Mouse (Mus musculus): ENCODE data around the gene Asgr2. TPM values are rescaled to one million over a fixed set of nuclear protein-coding genes. Genes with fewer than 3 reads are reported as not detected.

Gene Asgr2
- total RNA-seq, 1 experiment: 2.0 TPM

GRCm38 (mm10) chr11:70079175-70079574, 13.3 kb upstream of the Asgr2 start:
- Histone ChIP-seq H3K27ac (ENCODE audit: insufficient read depth, low read depth, low read length, poor library complexity, severe bottlenecking) (no peak overlapping the region), H3K4me1 (ENCODE audit: control insufficient read depth in 2 of 2, insufficient read depth in 2 of 2, low read length in 2 of 2, poor library complexity in 1 of 2) (no peaks in the 10 kb centered on the region; a peak in 2 of 4 replicates), H3K36me3 (ENCODE audit: control insufficient read depth, insufficient read depth, low read length, poor library complexity, severe bottlenecking) (no peaks in the 10 kb centered on the region), H3K9ac (ENCODE audit: insufficient read depth, low read depth, low read length, poor library complexity, severe bottlenecking) (no peak overlapping the region), H3K9me3 (ENCODE audit: control insufficient read depth, insufficient read depth, low read depth, low read length) (no peaks in the 10 kb centered on the region), H3K4me3 (ENCODE audit: insufficient read depth in 1 of 2, low read depth in 1 of 2, low read length in 2 of 2, poor library complexity in 1 of 2, severe bottlenecking in 1 of 2) (no peak overlapping the region)
- TF ChIP-seq ZNF384 (IDR thresholded peaks at IDR 0.05; ENCODE audit: low read depth, low read length) (no peak), CHD2 (IDR thresholded peaks at IDR 0.05; ENCODE audit: low read depth, low read length) (no peak), HCFC1 (IDR thresholded peaks at IDR 0.05; ENCODE audit: borderline replicate concordance, insufficient read depth, low read length) (no peak), MAFK (IDR thresholded peaks at IDR 0.05; ENCODE audit: insufficient read depth, low read depth, low read length) (no peak)
- DNase-seq (ENCODE audit: low read depth, low spot score): no peak
- in situ Hi-C loops (cut with MboI; ENCODE audit: low sequenced_read_pairs in 2 of 2, unreplicated experiment in 2 of 2): no loop called here

DNA sequence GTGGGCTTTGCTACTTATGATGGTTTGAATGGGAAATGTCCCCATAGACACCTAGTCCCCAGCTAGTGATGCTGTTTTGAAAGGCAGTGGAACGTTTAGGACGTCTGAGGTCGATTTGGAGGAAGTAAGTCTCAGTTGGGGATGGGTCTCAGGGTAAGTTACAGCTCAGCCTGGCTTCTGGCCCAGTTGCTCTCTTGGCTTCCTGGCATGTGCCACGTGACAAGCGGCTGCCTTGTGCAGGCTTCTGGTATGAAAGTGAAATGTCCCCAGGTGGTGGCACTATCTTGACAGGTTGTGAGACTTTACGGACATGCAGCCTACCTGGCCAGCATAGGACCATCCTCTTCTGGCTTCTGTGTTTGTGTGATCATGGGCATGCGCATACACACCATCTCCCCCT, 12.5 kb upstream of the Asgr2 start:
- no peak overlapping the region for H3K9ac ChIP-seq (ENCODE audit: insufficient read depth, low read depth, low read length, poor library complexity, severe bottlenecking)
- no peaks in the 10 kb centered on the region for H3K9me3 ChIP-seq (ENCODE audit: control insufficient read depth, insufficient read depth, low read depth, low read length)
- peaks cover 2 to 3% of the 10 kb centered on the region in 2 experiments; a peak in 3 of 4 replicates for H3K4me1 ChIP-seq (ENCODE audit: control insufficient read depth in 2 of 2, insufficient read depth in 2 of 2, low read length in 2 of 2, poor library complexity in 1 of 2)
- DNase-seq (ENCODE audit: low read depth, low spot score): no peak
- H3K36me3 ChIP-seq (ENCODE audit: control insufficient read depth, insufficient read depth, low read length, poor library complexity, severe bottlenecking): no peaks in the 10 kb centered on the region
- no peak overlapping the region for H3K27ac ChIP-seq (ENCODE audit: insufficient read depth, low read depth, low read length, poor library complexity, severe bottlenecking)
- no peak for TF ChIP-seq ZC3H11A (IDR thresholded peaks at IDR 0.05; ENCODE audit: borderline replicate concordance, low read depth, low read length)
- TF ChIP-seq ZNF384 (IDR thresholded peaks at IDR 0.05; ENCODE audit: low read depth, low read length): no peak
- no peak for TF ChIP-seq MAFK (IDR thresholded peaks at IDR 0.05; ENCODE audit: insufficient read depth, low read depth, low read length)
- no peak for TF ChIP-seq CHD2 (IDR thresholded peaks at IDR 0.05; ENCODE audit: low read depth, low read length)
- TF ChIP-seq HCFC1 (IDR thresholded peaks at IDR 0.05; ENCODE audit: borderline replicate concordance, insufficient read depth, low read length): no peak
- H3K4me3 ChIP-seq (ENCODE audit: insufficient read depth in 1 of 2, low read depth in 1 of 2, low read length in 2 of 2, poor library complexity in 1 of 2, severe bottlenecking in 1 of 2): no peak overlapping the region
- in situ Hi-C loops (cut with MboI; ENCODE audit: low sequenced_read_pairs in 2 of 2, unreplicated experiment in 2 of 2): no loop called here

GRCm38 (mm10) chr11:70080803-70081590, 11.4 kb upstream of the Asgr2 start:
- TF ChIP-seq MAFK (IDR thresholded peaks at IDR 0.05; ENCODE audit: insufficient read depth, low read depth, low read length) (no peak), ZC3H11A (IDR thresholded peaks at IDR 0.05; ENCODE audit: borderline replicate concordance, low read depth, low read length) (no peak), ZNF384 (IDR thresholded peaks at IDR 0.05; ENCODE audit: low read depth, low read length) (no peak), CHD2 (IDR thresholded peaks at IDR 0.05; ENCODE audit: low read depth, low read length) (no peak), HCFC1 (IDR thresholded peaks at IDR 0.05; ENCODE audit: borderline replicate concordance, insufficient read depth, low read length) (no peak)
- Histone ChIP-seq H3K9ac (ENCODE audit: insufficient read depth, low read depth, low read length, poor library complexity, severe bottlenecking) (no peak overlapping the region), H3K36me3 (ENCODE audit: control insufficient read depth, insufficient read depth, low read length, poor library complexity, severe bottlenecking) (no peaks in the 10 kb centered on the region), H3K9me3 (ENCODE audit: control insufficient read depth, insufficient read depth, low read depth, low read length) (no peaks in the 10 kb centered on the region), H3K27ac (ENCODE audit: insufficient read depth, low read depth, low read length, poor library complexity, severe bottlenecking) (no peak overlapping the region), H3K4me3 (ENCODE audit: insufficient read depth in 1 of 2, low read depth in 1 of 2, low read length in 2 of 2, poor library complexity in 1 of 2, severe bottlenecking in 1 of 2) (no peak overlapping the region), H3K4me1 (ENCODE audit: control insufficient read depth in 2 of 2, insufficient read depth in 2 of 2, low read length in 2 of 2, poor library complexity in 1 of 2) (peaks cover 2 to 3% of the 10 kb centered on the region in 2 experiments; a peak in 3 of 4 replicates)
- DNase-seq (ENCODE audit: low read depth, low spot score): no peak
- in situ Hi-C loops (cut with MboI; ENCODE audit: low sequenced_read_pairs in 2 of 2, unreplicated experiment in 2 of 2): no loop called here

GRCm38 (mm10) chr11:70084563-70084962, 7.9 kb upstream of the Asgr2 start:
- Histone ChIP-seq H3K9ac (ENCODE audit: insufficient read depth, low read depth, low read length, poor library complexity, severe bottlenecking) (peak overlapping the region; percentile 47; the same call in 1 of the 2 replicates), H3K4me3 (ENCODE audit: insufficient read depth in 1 of 2, low read depth in 1 of 2, low read length in 2 of 2, poor library complexity in 1 of 2, severe bottlenecking in 1 of 2) (0 out of 4 replicates have a peak overlapping the region, but pooled peaks of 1 of the 2 experiments have one; percentile 13), H3K4me1 (ENCODE audit: control insufficient read depth in 2 of 2, insufficient read depth in 2 of 2, low read length in 2 of 2, poor library complexity in 1 of 2) (peaks cover 2 to 3% of the 10 kb centered on the region in 2 experiments; a peak in 3 of 4 replicates), H3K27ac (ENCODE audit: insufficient read depth, low read depth, low read length, poor library complexity, severe bottlenecking) (no peak overlapping the region), H3K36me3 (ENCODE audit: control insufficient read depth, insufficient read depth, low read length, poor library complexity, severe bottlenecking) (no peaks in the 10 kb centered on the region), H3K9me3 (ENCODE audit: control insufficient read depth, insufficient read depth, low read depth, low read length) (no peaks in the 10 kb centered on the region)
- in situ Hi-C loops (cut with MboI; ENCODE audit: low sequenced_read_pairs in 2 of 2, unreplicated experiment in 2 of 2): no loop called here
- no peak for DNase-seq (ENCODE audit: low read depth, low spot score)
- no peak for TF ChIP-seq ZNF384 (IDR thresholded peaks at IDR 0.05; ENCODE audit: low read depth, low read length)
- TF ChIP-seq HCFC1 (IDR thresholded peaks at IDR 0.05; ENCODE audit: borderline replicate concordance, insufficient read depth, low read length): no peak
- TF ChIP-seq ZC3H11A (IDR thresholded peaks at IDR 0.05; ENCODE audit: borderline replicate concordance, low read depth, low read length): no peak
- TF ChIP-seq MAFK (IDR thresholded peaks at IDR 0.05; ENCODE audit: insufficient read depth, low read depth, low read length): no peak
- TF ChIP-seq CHD2 (IDR thresholded peaks at IDR 0.05; ENCODE audit: low read depth, low read length): no peak

All from ES-E14 (cell line).